Mouse (Mus musculus): ENCODE results near the gene Gm48551. TPM values are rescaled to one million over a fixed set of nuclear protein-coding genes. Genes with fewer than 3 reads are reported as not detected.
A peak's percentile ranks its signal among the peaks of the same experiment; 100 is the strongest.

Gm48551 gene
- polyA plus RNA-seq, 1 experiment from 2014 or later = 3.0 TPM

DNA sequence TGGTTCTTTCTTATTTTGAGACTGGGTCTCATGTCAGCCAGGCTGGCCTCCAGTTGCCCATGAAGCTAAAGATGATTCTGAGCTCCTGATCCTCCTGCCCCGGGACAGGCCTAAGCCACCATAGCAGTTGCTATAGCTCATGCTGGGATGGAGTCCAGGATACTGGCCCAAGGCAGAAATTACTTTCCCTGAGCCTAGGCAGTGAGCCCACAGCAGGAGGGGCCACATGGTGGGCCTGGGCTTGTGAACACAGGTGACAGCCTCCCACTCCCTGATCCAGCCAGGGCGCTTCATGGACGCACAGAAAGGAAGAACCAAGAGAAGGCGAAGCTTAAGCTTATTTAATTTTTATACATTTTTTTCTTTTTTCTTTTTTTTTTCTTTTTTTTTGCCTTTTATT lies 11.6 kb downstream of the Gm48551 start:
- no peak for DNase-seq (ENCODE audit: low spot score)
- H3K27ac ChIP-seq (ENCODE audit: low read depth, low read length) = no peak overlapping the region
- H3K36me3 ChIP-seq (ENCODE audit: control insufficient read depth, insufficient read depth, low read length) = no peaks in the 10 kb centered on the region
- no peaks in the 10 kb centered on the region for H3K9me3 ChIP-seq (ENCODE audit: control insufficient read depth, low read length)
- H3K4me1 ChIP-seq (replicated peaks; ENCODE audit: control insufficient read depth, insufficient read depth, low read length) = peaks cover 4% of the 10 kb centered on the region
- H3K4me2 ChIP-seq (ENCODE audit: low read depth, low read length, severe bottlenecking) = no peak overlapping the region
- no peak overlapping the region for H3K4me3 ChIP-seq (ENCODE audit: low read depth, low read length)
- no peak overlapping the region for H3K9ac ChIP-seq (ENCODE audit: low read length)
- no peak for ATAC-seq (replicated peaks; ENCODE audit: low FRiP score)
- no peaks in the 10 kb centered on the region; the same call in 1 of the 2 replicates for H3K27me3 ChIP-seq (ENCODE audit: control insufficient read depth, insufficient read depth, low read length)
- WGBS = 86% methylated on average over 4 of the region's 4 CpGs

DNA sequence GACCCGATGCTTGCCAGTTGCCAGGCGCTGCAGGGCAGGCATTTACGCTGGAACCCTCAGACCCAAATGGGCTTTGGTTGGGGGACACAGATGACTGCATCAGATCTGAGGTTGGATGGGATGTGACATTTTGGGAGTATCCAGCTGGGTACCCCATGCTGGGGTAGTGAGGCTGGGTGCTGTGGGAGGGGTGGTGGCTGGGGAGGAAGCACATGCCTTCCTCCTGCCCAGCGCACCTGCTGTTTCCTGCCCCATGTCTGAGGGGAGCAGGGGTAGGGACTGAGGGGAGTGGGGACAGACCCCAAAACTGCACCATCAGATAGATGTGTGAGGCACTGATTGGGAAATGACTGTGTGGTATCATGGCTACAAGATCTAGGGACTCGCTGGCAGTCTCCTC lies 12.5 kb downstream of the Gm48551 start:
- Histone ChIP-seq H3K27ac (ENCODE audit: low read depth, low read length) (no peak overlapping the region), H3K9ac (ENCODE audit: low read length) (peak overlapping the region; percentile 17; the same call in 1 of the 2 replicates), H3K4me3 (ENCODE audit: low read depth, low read length) (no peak overlapping the region), H3K4me2 (ENCODE audit: low read depth, low read length, severe bottlenecking) (no peak overlapping the region), H3K4me1 (replicated peaks; ENCODE audit: control insufficient read depth, insufficient read depth, low read length) (peaks cover 13% of the 10 kb centered on the region), H3K27me3 (ENCODE audit: control insufficient read depth, insufficient read depth, low read length) (no peaks in the 10 kb centered on the region; the same call in 1 of the 2 replicates), H3K9me3 (ENCODE audit: control insufficient read depth, low read length) (no peaks in the 10 kb centered on the region), H3K36me3 (ENCODE audit: control insufficient read depth, insufficient read depth, low read length) (no peaks in the 10 kb centered on the region)
- 60% methylated on average over 5 of the region's 5 CpGs for WGBS
- no peak for DNase-seq (ENCODE audit: low spot score)
- no peak for ATAC-seq (replicated peaks; ENCODE audit: low FRiP score)

DNA sequence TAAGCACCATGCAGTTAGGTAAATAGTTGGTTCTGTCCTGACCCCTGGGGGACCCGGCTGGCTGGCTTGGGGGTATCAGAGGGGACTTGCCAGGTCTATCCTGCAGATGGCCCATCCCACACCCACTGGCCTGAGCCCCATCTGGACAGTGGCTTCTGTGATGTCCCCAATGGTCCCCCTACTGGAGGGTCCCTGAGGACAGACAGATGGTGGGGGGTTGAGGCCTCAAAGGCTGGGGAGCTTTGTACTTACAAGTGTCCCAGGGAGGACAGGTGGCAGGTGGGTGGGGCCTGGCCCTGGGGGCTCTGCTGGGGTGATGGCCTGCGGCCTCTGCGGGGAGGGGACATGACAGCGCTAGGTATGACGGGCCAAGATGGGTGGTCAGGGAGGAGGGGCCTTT lies 15.0 kb downstream of the Gm48551 start:
- H3K4me2 ChIP-seq (ENCODE audit: low read depth, low read length, severe bottlenecking) = 0 out of 2 replicates have a peak overlapping the region, but pooled peaks have one; percentile 5
- H3K9me3 ChIP-seq (ENCODE audit: control insufficient read depth, low read length) = no peaks in the 10 kb centered on the region
- DNase-seq (ENCODE audit: low spot score) = no peak
- H3K4me3 ChIP-seq (ENCODE audit: low read depth, low read length) = no peak overlapping the region
- peaks cover 27% of the 10 kb centered on the region for H3K4me1 ChIP-seq (replicated peaks; ENCODE audit: control insufficient read depth, insufficient read depth, low read length)
- H3K27me3 ChIP-seq (ENCODE audit: control insufficient read depth, insufficient read depth, low read length) = peaks cover 3% of the 10 kb centered on the region
- no peaks in the 10 kb centered on the region for H3K36me3 ChIP-seq (ENCODE audit: control insufficient read depth, insufficient read depth, low read length)
- no peak overlapping the region; the same call in 1 of the 2 replicates for H3K9ac ChIP-seq (ENCODE audit: low read length)
- H3K27ac ChIP-seq (ENCODE audit: low read depth, low read length) = no peak overlapping the region
- ATAC-seq (replicated peaks; ENCODE audit: low FRiP score) = no peak
- WGBS = 71% methylated on average over 5 of the region's 5 CpGs

DNA sequence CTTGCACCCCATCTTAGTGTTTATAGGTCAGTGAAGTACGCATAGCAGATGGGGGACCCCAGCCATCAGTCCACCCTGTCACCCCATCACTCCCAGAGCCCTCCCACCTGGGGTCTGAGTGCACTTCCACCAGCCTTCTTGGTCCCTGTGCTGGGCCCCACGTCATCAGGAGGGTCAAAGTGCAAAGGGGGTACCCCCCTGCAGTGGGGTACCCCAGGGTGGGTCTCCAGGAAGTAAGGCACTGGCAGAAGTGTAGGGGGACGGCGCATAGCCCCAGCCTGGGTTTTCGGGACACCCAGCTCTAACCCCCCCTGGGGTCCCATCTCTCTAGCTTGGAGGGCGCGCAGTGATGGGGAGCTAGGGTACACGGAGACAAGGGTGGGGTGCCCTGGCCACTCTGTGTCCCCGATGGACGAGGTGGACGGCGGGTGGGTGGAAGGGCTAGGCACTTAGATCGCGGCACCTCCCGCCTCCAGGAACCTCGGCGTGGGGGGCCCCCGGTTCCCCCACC lies 15.6 kb downstream of the Gm48551 start:
- DNase-seq (ENCODE audit: low spot score) = no peak
- no peak for ATAC-seq (replicated peaks; ENCODE audit: low FRiP score)
- H3K9me3 ChIP-seq (ENCODE audit: control insufficient read depth, low read length) = no peaks in the 10 kb centered on the region
- no peak overlapping the region for H3K27ac ChIP-seq (ENCODE audit: low read depth, low read length)
- H3K4me1 ChIP-seq (replicated peaks; ENCODE audit: control insufficient read depth, insufficient read depth, low read length) = peaks cover 27% of the 10 kb centered on the region
- H3K9ac ChIP-seq (ENCODE audit: low read length) = no peak overlapping the region
- H3K4me3 ChIP-seq (ENCODE audit: low read depth, low read length) = no peak overlapping the region
- H3K4me2 ChIP-seq (ENCODE audit: low read depth, low read length, severe bottlenecking) = no peak overlapping the region
- 80% methylated on average over 18 of the region's 18 CpGs for WGBS
- peaks cover 8% of the 10 kb centered on the region for H3K27me3 ChIP-seq (ENCODE audit: control insufficient read depth, insufficient read depth, low read length)
- no peaks in the 10 kb centered on the region for H3K36me3 ChIP-seq (ENCODE audit: control insufficient read depth, insufficient read depth, low read length)

DNA sequence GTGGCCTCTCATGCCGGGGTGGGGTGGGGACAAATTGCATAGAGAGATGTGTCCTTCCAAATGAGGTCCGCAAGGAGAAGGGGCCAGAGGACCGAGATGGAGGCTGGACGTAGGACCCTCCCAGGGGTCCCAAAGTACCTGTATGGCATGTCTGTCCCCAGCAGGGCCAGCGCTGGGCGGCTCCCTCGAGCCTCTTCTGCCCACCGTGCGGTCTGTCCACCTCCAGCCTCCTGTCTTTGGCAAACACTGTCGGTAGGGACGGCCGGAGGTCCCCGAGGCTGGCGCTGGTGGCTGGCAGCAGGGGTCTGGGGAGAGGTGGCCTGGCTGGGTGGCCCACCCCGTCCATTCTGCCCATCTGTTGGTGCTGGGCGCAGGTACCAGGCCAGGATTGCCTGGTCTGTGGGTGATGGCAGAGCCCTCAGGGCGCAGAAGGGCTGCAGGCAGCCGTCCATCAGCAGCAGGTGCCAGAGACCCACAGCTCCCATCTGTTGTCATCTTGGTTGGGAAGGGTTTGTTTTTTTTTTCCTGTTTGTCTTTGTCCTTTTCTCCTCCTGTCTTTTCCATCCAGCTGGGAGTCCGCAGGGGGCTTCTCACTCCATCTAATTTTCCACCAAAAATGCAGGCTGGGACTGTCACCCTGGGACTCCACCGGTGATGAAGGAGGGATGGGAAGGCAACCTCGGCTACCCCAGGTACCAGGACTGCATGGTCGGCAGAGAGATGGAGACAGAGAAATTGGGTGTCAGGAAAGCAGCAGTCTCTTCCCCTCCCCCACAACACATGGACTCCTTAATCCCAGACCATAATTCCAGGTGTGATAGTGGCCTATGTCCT lies 16.3 kb downstream of the Gm48551 start:
- Histone ChIP-seq H3K27ac (ENCODE audit: low read depth, low read length) (0 out of 2 replicates have a peak overlapping the region, but pooled peaks have one; percentile 50), H3K9me3 (ENCODE audit: control insufficient read depth, low read length) (no peaks in the 10 kb centered on the region), H3K9ac (ENCODE audit: low read length) (0 out of 2 replicates have a peak overlapping the region, but pooled peaks have one; percentile 16), H3K4me2 (ENCODE audit: low read depth, low read length, severe bottlenecking) (no peak overlapping the region), H3K27me3 (ENCODE audit: control insufficient read depth, insufficient read depth, low read length) (peaks cover 9% of the 10 kb centered on the region), H3K4me1 (replicated peaks; ENCODE audit: control insufficient read depth, insufficient read depth, low read length) (peaks cover 27% of the 10 kb centered on the region), H3K36me3 (ENCODE audit: control insufficient read depth, insufficient read depth, low read length) (no peaks in the 10 kb centered on the region; the same call in 1 of the 2 replicates), H3K4me3 (ENCODE audit: low read depth, low read length) (no peak overlapping the region)
- 48% methylated on average over 22 of the region's 22 CpGs for WGBS
- no peak for ATAC-seq (replicated peaks; ENCODE audit: low FRiP score)
- DNase-seq (ENCODE audit: low spot score) = no peak

DNA sequence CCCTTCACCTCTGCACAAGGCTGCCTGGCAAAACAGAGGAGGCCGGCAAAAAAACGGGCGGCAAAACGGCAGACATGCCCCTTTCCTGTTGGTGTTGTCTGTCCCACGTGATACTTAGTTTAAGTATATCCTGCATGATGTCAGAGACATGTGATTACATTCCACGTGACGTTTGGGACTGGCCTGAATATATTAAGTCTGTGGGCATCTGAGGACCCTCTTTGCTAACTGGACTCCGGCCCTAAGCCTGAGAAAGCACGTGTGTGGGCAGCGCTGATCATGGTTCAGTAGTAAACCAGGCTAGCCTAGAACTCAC lies 16.9 kb downstream of the Gm48551 start:
- no peak for DNase-seq (ENCODE audit: low spot score)
- no peaks in the 10 kb centered on the region; the same call in 1 of the 2 replicates for H3K36me3 ChIP-seq (ENCODE audit: control insufficient read depth, insufficient read depth, low read length)
- no peak overlapping the region for H3K4me3 ChIP-seq (ENCODE audit: low read depth, low read length)
- H3K9me3 ChIP-seq (ENCODE audit: control insufficient read depth, low read length) = no peaks in the 10 kb centered on the region
- peaks cover 10% of the 10 kb centered on the region for H3K27me3 ChIP-seq (ENCODE audit: control insufficient read depth, insufficient read depth, low read length)
- 30% methylated on average over 10 of the region's 10 CpGs for WGBS
- H3K27ac ChIP-seq (ENCODE audit: low read depth, low read length) = peak overlapping the region; percentile 69
- ATAC-seq (replicated peaks; ENCODE audit: low FRiP score) = no peak
- no peak overlapping the region for H3K4me2 ChIP-seq (ENCODE audit: low read depth, low read length, severe bottlenecking)
- peaks cover 27% of the 10 kb centered on the region for H3K4me1 ChIP-seq (replicated peaks; ENCODE audit: control insufficient read depth, insufficient read depth, low read length)
- H3K9ac ChIP-seq (ENCODE audit: low read length) = no peak overlapping the region

DNA sequence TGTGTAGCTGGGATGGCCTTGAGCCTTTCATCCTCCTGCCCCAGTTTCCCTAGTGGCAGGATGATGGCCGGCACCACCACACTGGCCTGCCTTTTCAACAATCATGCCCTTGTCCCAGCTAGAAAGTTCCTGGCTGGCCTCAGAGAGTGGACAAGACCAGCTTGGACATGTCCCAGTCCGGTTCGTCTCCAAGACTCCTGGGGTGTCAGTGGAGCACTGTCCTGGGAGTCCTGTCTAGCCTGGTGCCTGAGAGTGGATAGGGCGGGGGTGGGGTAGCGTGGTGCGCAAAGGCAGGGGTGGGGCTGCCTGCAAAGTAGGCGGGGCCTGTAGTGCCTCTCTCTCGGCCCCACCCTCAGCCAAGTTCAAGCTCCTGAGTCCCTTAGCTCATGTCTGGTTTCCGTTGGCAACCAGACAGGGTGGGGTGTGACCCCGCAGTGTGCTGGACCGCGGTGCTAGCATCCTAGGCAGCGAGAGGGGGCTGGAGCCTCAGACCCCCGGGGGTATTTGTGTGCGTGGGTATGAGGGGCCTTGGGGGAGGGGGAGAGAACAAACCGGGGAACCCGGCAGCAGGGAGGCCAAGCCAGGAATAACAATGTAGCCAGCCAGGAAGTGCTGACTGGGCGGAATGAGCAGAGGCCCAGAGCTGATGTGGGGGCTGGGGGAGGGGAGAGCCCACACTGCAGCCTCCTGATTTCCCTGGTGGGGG lies 17.4 kb downstream of the Gm48551 start:
- H3K36me3 ChIP-seq (ENCODE audit: control insufficient read depth, insufficient read depth, low read length) = no peaks in the 10 kb centered on the region; the same call in 1 of the 2 replicates
- peak; percentile 85 for ATAC-seq (replicated peaks; ENCODE audit: low FRiP score)
- H3K9ac ChIP-seq (ENCODE audit: low read length) = peak overlapping the region; percentile 54
- DNase-seq (ENCODE audit: low spot score) = peak; percentile 88
- H3K27ac ChIP-seq (ENCODE audit: low read depth, low read length) = peak overlapping the region; percentile 69
- 0 out of 2 replicates have a peak overlapping the region, but pooled peaks have one; percentile 9 for H3K4me3 ChIP-seq (ENCODE audit: low read depth, low read length)
- H3K27me3 ChIP-seq (ENCODE audit: control insufficient read depth, insufficient read depth, low read length) = peaks cover 15% of the 10 kb centered on the region
- H3K4me2 ChIP-seq (ENCODE audit: low read depth, low read length, severe bottlenecking) = peak overlapping the region; percentile 42
- no peaks in the 10 kb centered on the region for H3K9me3 ChIP-seq (ENCODE audit: control insufficient read depth, low read length)
- 4% methylated on average over 18 of the region's 18 CpGs for WGBS
- peaks cover 27% of the 10 kb centered on the region for H3K4me1 ChIP-seq (replicated peaks; ENCODE audit: control insufficient read depth, insufficient read depth, low read length)

DNA sequence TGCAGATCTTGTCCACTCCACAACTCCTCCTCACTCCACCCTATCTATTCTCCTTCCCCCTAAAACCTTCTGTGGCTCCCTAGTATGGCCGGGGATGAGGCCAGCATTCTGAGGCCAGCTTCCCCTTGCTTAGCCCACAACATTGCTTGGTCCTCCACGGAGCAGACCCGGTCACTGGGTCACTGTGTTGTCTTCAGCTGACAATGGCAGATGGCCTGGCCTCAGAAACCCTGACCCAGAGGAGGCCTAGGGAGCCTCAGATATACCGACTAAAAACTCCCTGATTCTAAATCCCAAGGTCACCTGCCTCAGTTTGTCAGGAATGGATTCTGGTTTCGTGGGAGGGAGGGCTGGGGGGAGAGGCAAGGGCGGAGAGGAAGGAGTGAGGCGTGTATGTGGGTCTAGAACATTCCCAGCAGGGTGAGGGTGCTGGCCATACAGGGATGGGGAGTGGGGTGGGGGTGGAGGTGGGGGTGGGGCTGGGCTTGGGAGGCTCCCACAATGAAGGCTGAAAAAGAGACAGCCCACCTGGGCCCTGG lies 18.0 kb downstream of the Gm48551 start:
- H3K9ac ChIP-seq (ENCODE audit: low read length) = peak overlapping the region; percentile 54
- peaks cover 27% of the 10 kb centered on the region for H3K4me1 ChIP-seq (replicated peaks; ENCODE audit: control insufficient read depth, insufficient read depth, low read length)
- no peaks in the 10 kb centered on the region for H3K9me3 ChIP-seq (ENCODE audit: control insufficient read depth, low read length)
- no peaks in the 10 kb centered on the region; the same call in 1 of the 2 replicates for H3K36me3 ChIP-seq (ENCODE audit: control insufficient read depth, insufficient read depth, low read length)
- peak overlapping the region; percentile 69 for H3K27ac ChIP-seq (ENCODE audit: low read depth, low read length)
- H3K4me2 ChIP-seq (ENCODE audit: low read depth, low read length, severe bottlenecking) = peak overlapping the region; percentile 42
- ATAC-seq (replicated peaks; ENCODE audit: low FRiP score) = no peak
- peaks cover 21% of the 10 kb centered on the region for H3K27me3 ChIP-seq (ENCODE audit: control insufficient read depth, insufficient read depth, low read length)
- DNase-seq (ENCODE audit: low spot score) = no peak
- 0 out of 2 replicates have a peak overlapping the region, but pooled peaks have one; percentile 9 for H3K4me3 ChIP-seq (ENCODE audit: low read depth, low read length)
- WGBS = 14% methylated on average over 7 of the region's 7 CpGs
